ENCODE assay signal across 8 mouse cellular contexts in the genomic region with DNA sequence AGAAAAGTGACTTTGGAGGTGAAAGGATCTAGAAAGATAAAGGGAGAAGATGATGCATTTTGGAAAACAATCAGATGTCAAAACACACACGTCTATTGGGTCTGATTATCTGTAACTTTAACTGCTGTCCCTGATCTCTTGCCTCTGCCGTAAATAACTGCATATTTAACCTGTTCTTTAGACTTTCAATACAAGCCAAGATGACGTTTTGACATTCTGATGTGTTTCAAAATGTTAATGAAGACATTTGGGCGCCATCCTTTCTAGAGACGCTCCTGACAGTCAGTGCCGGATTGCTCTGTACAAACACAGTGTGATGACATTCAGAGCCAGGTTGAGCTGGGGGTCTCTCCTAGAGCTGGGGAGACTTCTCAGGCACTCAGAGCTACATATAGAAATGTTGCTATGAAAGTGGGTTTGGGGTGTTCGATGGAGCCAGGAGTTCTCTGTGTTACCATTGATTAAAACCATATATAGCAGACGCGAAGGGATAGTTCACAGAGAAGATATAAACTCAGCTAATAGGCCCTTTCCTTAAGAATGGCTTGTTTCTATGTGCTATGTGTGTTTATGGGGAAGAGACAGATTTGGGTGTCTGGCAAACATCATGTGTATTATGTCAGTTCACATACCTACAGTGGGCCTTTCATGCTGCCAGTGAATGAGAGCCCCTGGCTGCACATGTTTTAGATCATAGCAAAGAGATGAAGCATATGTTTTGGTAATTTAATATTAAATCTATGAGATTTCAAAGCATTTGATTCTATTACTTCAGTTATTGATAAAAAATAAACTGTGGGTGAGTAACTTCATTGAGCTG.
DNase-seq lines count a peak whose midpoint lies in the region; ATAC-seq and TF ChIP-seq lines count a peak whose summit lies in the region.

No protein-coding gene starts in this region.

- DNase-seq in lung, postnatal 0 days (ENCODE audit: low spot score), result no peak
- no peak for DNase-seq in lung, postnatal 25 days (ENCODE audit: low spot score)
- DNase-seq in forebrain, embryonic 14.5 days (ENCODE audit: low spot score), result no peak
- DNase-seq in cerebellum, postnatal 25 days, result no peak
- DNase-seq in embryo, embryonic 10 days (ENCODE audit: low spot score), result no peak
- no peak for DNase-seq in left cerebral cortex, adult 9 months (ENCODE audit: low spot score in 2 of 2)

- no peaks in the 10 kb centered on the region for H3K9me3 ChIP-seq in lung, postnatal 0 days (ENCODE audit: low read length)
- H3K9me3 ChIP-seq in forebrain, embryonic 14.5 days (replicated peaks; ENCODE audit: control insufficient read depth, low read length), result no peaks in the 10 kb centered on the region
- H3K9me3 ChIP-seq in limb, embryonic 15.5 days, result no peaks in the 10 kb centered on the region
- H3K9me3 ChIP-seq in stomach, embryonic 16.5 days (replicated peaks; ENCODE audit: control insufficient read depth, low read length), result no peaks in the 10 kb centered on the region

- H3K27ac ChIP-seq in lung, postnatal 0 days (ENCODE audit: low read length), result peak overlapping the region; percentile 95
- H3K27ac ChIP-seq in forebrain, embryonic 14.5 days (ENCODE audit: low read depth, low read length), result no peak overlapping the region
- H3K27ac ChIP-seq in limb, embryonic 15.5 days, result peak overlapping the region; percentile 92
- H3K27ac ChIP-seq in stomach, embryonic 16.5 days (ENCODE audit: low read length), result peak overlapping the region; percentile 82

- peaks cover 3% of the 10 kb centered on the region; the same call in 1 of the 2 replicates for H3K4me1 ChIP-seq in lung, postnatal 0 days (ENCODE audit: insufficient read depth, low read depth, low read length)
- H3K4me1 ChIP-seq in forebrain, embryonic 14.5 days (ENCODE audit: control insufficient read depth, insufficient read depth, low read length), result peaks cover 3% of the 10 kb centered on the region; the same call in 1 of the 2 replicates
- H3K4me1 ChIP-seq in limb, embryonic 15.5 days, result peaks cover 16% of the 10 kb centered on the region
- peaks cover 15% of the 10 kb centered on the region; the same call in 1 of the 2 replicates for H3K4me1 ChIP-seq in stomach, embryonic 16.5 days (ENCODE audit: control insufficient read depth, insufficient read depth, low read length)

- H3K27me3 ChIP-seq in lung, postnatal 0 days (replicated peaks; ENCODE audit: insufficient read depth, low read length), result no peaks in the 10 kb centered on the region
- peaks cover 41% of the 10 kb centered on the region for H3K27me3 ChIP-seq in forebrain, embryonic 14.5 days (replicated peaks; ENCODE audit: control insufficient read depth, insufficient read depth, low read length)
- no peaks in the 10 kb centered on the region for H3K27me3 ChIP-seq in limb, embryonic 15.5 days
- no peaks in the 10 kb centered on the region for H3K27me3 ChIP-seq in stomach, embryonic 16.5 days (ENCODE audit: control insufficient read depth, insufficient read depth, low read length)

- no peak for TF ChIP-seq EP300 in lung, postnatal 0 days (IDR thresholded peaks at IDR 0.05)

- H3K4me2 ChIP-seq in lung, postnatal 0 days (replicated peaks; ENCODE audit: low read depth, low read length), result peak overlapping the region; percentile 83
- H3K4me2 ChIP-seq in forebrain, embryonic 14.5 days (ENCODE audit: low read length), result peak overlapping the region; percentile 72; the same call in 1 of the 2 replicates
- peak overlapping the region; percentile 81 for H3K4me2 ChIP-seq in limb, embryonic 15.5 days
- H3K4me2 ChIP-seq in stomach, embryonic 16.5 days (ENCODE audit: low read depth, low read length), result peak overlapping the region; percentile 78

- ATAC-seq in lung, postnatal 0 days, result no peak
- no peak for ATAC-seq in forebrain, embryonic 14.5 days
- ATAC-seq in limb, embryonic 15.5 days (ENCODE audit: insufficient number of reproducible peaks, low FRiP score, low TSS enrichment, low read depth), result no peak
- ATAC-seq in stomach, embryonic 16.5 days (ENCODE audit: insufficient read depth, low FRiP score), result no peak

- no peak for TF ChIP-seq CTCF in lung, postnatal 0 days (IDR thresholded peaks at IDR 0.05)

- H3K4me3 ChIP-seq in lung, postnatal 0 days (ENCODE audit: low read depth, low read length), result peak overlapping the region; percentile 74
- no peak overlapping the region; the same call in 1 of the 2 replicates for H3K4me3 ChIP-seq in forebrain, embryonic 14.5 days (ENCODE audit: low read depth, low read length)
- H3K4me3 ChIP-seq in limb, embryonic 15.5 days, result peak overlapping the region; percentile 74
- peak overlapping the region; percentile 60 for H3K4me3 ChIP-seq in stomach, embryonic 16.5 days (replicated peaks; ENCODE audit: low read length)

- peak overlapping the region; percentile 75 for H3K9ac ChIP-seq in lung, postnatal 0 days (replicated peaks; ENCODE audit: low read depth)
- no peak overlapping the region for H3K9ac ChIP-seq in forebrain, embryonic 14.5 days (ENCODE audit: low read length)
- H3K9ac ChIP-seq in limb, embryonic 15.5 days, result peak overlapping the region; percentile 1; the same call in 1 of the 2 replicates
- peak overlapping the region; percentile 76 for H3K9ac ChIP-seq in stomach, embryonic 16.5 days (ENCODE audit: low read length)

- 0 out of 2 replicates have a peak, but pooled peaks cover 4% of the 10 kb centered on the region for H3K36me3 ChIP-seq in lung, postnatal 0 days (ENCODE audit: insufficient read depth, low read length)
- H3K36me3 ChIP-seq in forebrain, embryonic 14.5 days (ENCODE audit: control insufficient read depth, insufficient read depth, low read length), result no peaks in the 10 kb centered on the region
- no peaks in the 10 kb centered on the region for H3K36me3 ChIP-seq in limb, embryonic 15.5 days
- H3K36me3 ChIP-seq in stomach, embryonic 16.5 days (ENCODE audit: control insufficient read depth, insufficient read depth, low read length), result no peaks in the 10 kb centered on the region

- 38% methylated on average over 9 of the region's 9 CpGs for WGBS in lung, postnatal 0 days
- WGBS in forebrain, embryonic 14.5 days, result 73% methylated on average over 9 of the region's 9 CpGs
- 35% methylated on average over 9 of the region's 9 CpGs for WGBS in limb, embryonic 15.5 days
- WGBS in stomach, embryonic 16.5 days, result 35% methylated on average over 9 of the region's 9 CpGs
